Mouse (Mus musculus) ES-E14 (cell line): ENCODE measurements around the gene Myo1d. TPM values are rescaled to one million over a fixed set of nuclear protein-coding genes. Genes with fewer than 3 reads are reported as not detected.

Experiments used
- DNase-seq: peaks from one replicate; pipeline ENCODE4 v3.0.0-alpha.2; 2013; ENCODE audit warnings: low read depth, low spot score
- H3K27ac ChIP-seq: 2 replicates; pipeline ENCODE4 v1.5.1; 2012; ENCODE audit warnings: low read depth, mild to moderate bottlenecking, low read length, moderate library complexity, mixed read lengths; ENCODE audit not compliant: poor library complexity, insufficient read depth, severe bottlenecking
- H3K36me3 ChIP-seq: 2 replicates; pipeline ENCODE4 v1.6.1; 2012; ENCODE audit warnings: mild to moderate bottlenecking, low read length, moderate library complexity, mixed read lengths; ENCODE audit not compliant: control insufficient read depth, poor library complexity, insufficient read depth, severe bottlenecking
- H3K4me1 ChIP-seq, 2 experiments: fragments of 150-350 bp in 1 of 2; sonication (generic) in 1 of 2; 2 replicates each; pipeline ENCODE4 v1.6.1; 2012; ENCODE audit warnings: low read length in 2 of 2, mild to moderate bottlenecking in 1 of 2, mixed read lengths in 1 of 2; ENCODE audit not compliant: control insufficient read depth in 2 of 2, insufficient read depth in 2 of 2, poor library complexity in 1 of 2
- H3K4me3 ChIP-seq, 2 experiments: fragments of 150-350 bp in 1 of 2; sonication (generic) in 1 of 2; 2 replicates each; pipeline ENCODE4 v1.5.1; 2012; ENCODE audit warnings: low read length in 2 of 2, low read depth in 1 of 2, mild to moderate bottlenecking in 1 of 2, mixed read lengths in 1 of 2; ENCODE audit not compliant: insufficient read depth in 1 of 2, poor library complexity in 1 of 2, severe bottlenecking in 1 of 2
- H3K9ac ChIP-seq: 2 replicates; pipeline ENCODE4 v1.6.1; 2012; ENCODE audit warnings: low read depth, mild to moderate bottlenecking, low read length, mixed read lengths; ENCODE audit not compliant: poor library complexity, insufficient read depth, severe bottlenecking
- H3K9me3 ChIP-seq: fragments of 150-350 bp; sonication (generic); 2 replicates; pipeline ENCODE4 v1.6.1; 2012; ENCODE audit warnings: low read depth, mild to moderate bottlenecking, low read length; ENCODE audit not compliant: control insufficient read depth, insufficient read depth
- CHD2 ChIP-seq: IDR thresholded peaks from 2 replicates; pipeline ENCODE4 v1.6.1; 2014; ENCODE audit warnings: mild to moderate bottlenecking, low read depth, low read length, inconsistent platforms
- HCFC1 ChIP-seq: IDR thresholded peaks from 2 replicates; pipeline ENCODE4 v1.6.1; 2012; ENCODE audit warnings: low read length, inconsistent platforms, borderline replicate concordance; ENCODE audit not compliant: insufficient read depth
- MAFK ChIP-seq: IDR thresholded peaks from 2 replicates; pipeline ENCODE4 v1.6.1; 2014; ENCODE audit warnings: mild to moderate bottlenecking, low read depth, low read length, inconsistent platforms; ENCODE audit not compliant: insufficient read depth
- ZC3H11A ChIP-seq: IDR thresholded peaks from 2 replicates; pipeline ENCODE4 v1.6.1; 2012; ENCODE audit warnings: low read depth, mild to moderate bottlenecking, inconsistent platforms, low read length, borderline replicate concordance
- ZNF384 ChIP-seq: IDR thresholded peaks from 2 replicates; pipeline ENCODE4 v1.6.1; 2012; ENCODE audit warnings: low read depth, low read length, inconsistent platforms
- in situ Hi-C, 2 experiments: fragments of 600-800 bp; cut with MboI; formaldehyde crosslinking; loops; one replicate each; pipeline ENCODE4 v1.15.1; 2025; ENCODE audit warnings: low sequenced_read_pairs in 2 of 2, inconsistent platforms in 1 of 2; ENCODE audit not compliant: unreplicated experiment in 2 of 2
- total RNA-seq: library from RNA; depleted of rRNA; stranded (reverse); fragments of 300-350 nt; gene quantifications from 2 replicates; pipeline ENCODE4 v1.2.3, GENCODE M21; 2012

Gene Myo1d
- total RNA-seq, 1 experiment = 2.9 TPM

GRCm38 (mm10) chr11:80507791-80508190, 272.0 kb downstream of the Myo1d start:
- TF ChIP-seq ZNF384 = no peak
- no peak for TF ChIP-seq ZC3H11A
- Histone ChIP-seq H3K4me3 (no peak overlapping the region), H3K4me1 (peaks cover 0 to 1% of the 10 kb centered on the region in 2 experiments; a peak in 1 of 4 replicates), H3K27ac (no peak overlapping the region), H3K9me3 (no peaks in the 10 kb centered on the region), H3K36me3 (no peaks in the 10 kb centered on the region), H3K9ac (no peak overlapping the region)
- DNase-seq = no peak
- in situ Hi-C loops = no loop called here

GRCm38 (mm10) chr11:80506483-80506882, 273.3 kb downstream of the Myo1d start:
- Histone ChIP-seq H3K9me3 (no peaks in the 10 kb centered on the region), H3K9ac (no peak overlapping the region)
- in situ Hi-C loops = no loop called here

GRCm38 (mm10) chr11:80505581-80505980, 274.2 kb downstream of the Myo1d start:
- in situ Hi-C loops = no loop called here
- Histone ChIP-seq H3K4me1 (peaks cover 0 to 1% of the 10 kb centered on the region in 2 experiments; a peak in 1 of 4 replicates), H3K27ac (no peak overlapping the region), H3K4me3 (no peak overlapping the region), H3K9me3 (no peaks in the 10 kb centered on the region), H3K9ac (no peak overlapping the region), H3K36me3 (no peaks in the 10 kb centered on the region)
- TF ChIP-seq MAFK (no peak), CHD2 (no peak), HCFC1 (no peak), ZC3H11A (no peak), ZNF384 (no peak)
- no peak for DNase-seq

More at GRCm38 (mm10) chr11:80506483-80506882, 273.3 kb downstream of the Myo1d start:
- TF ChIP-seq CHD2 (no peak), ZNF384 (no peak), MAFK (no peak)
- peaks cover 0 to 1% of the 10 kb centered on the region in 2 experiments; a peak in 1 of 4 replicates for H3K4me1 ChIP-seq
- no peaks in the 10 kb centered on the region for H3K36me3 ChIP-seq
- H3K4me3 ChIP-seq = no peak overlapping the region
- DNase-seq = no peak
- H3K27ac ChIP-seq = no peak overlapping the region

- Histone ChIP-seq H3K4me1 (peaks cover under 1 to 6% of the 10 kb centered on the region in 2 experiments; a peak in 2 of 4 replicates), H3K36me3 (no peaks in the 10 kb centered on the region), H3K9me3 (no peaks in the 10 kb centered on the region), H3K27ac (no peak overlapping the region), H3K4me3 (no peak overlapping the region), H3K9ac (no peak overlapping the region)
- no peak for DNase-seq
- TF ChIP-seq MAFK (no peak), HCFC1 (no peak), ZNF384 (no peak), ZC3H11A (no peak), CHD2 (no peak)
- in situ Hi-C loops = no loop called here
These were observed 275.1 kb downstream of the Myo1d start for GRCm38 (mm10) chr11:80504519-80505385.
